19 mouse cellular contexts compared by ENCODE assay signal in the genomic region with DNA sequence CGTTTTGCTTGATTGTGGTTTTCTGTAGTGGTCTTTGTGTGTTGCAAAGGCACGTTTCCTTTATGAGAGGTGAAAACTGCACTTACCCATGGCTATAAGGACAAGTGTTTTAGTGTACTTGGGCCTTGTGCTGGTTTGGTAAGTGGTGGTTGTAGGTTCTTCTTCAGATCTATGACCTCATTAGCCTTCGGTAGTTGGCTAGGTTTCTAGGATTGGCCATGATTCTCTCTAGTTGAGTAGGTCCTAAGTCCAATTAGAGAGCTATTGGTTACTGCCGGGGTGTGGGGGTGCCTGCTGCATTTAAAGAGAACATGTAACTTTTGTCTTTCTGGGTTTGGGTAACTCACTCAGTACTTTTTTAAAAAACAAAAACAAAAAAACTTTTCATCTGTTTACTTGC.
"Had no signal": no experiment of that assay in that cellular context is flagged by ENCODE, and none has a peak within 500 bp of the region (broad histone marks: within the 10 kb centered on the region; RNA-seq: fewer than 3 reads in every experiment).

No protein-coding gene starts in this region.

- H3K4me1 ChIP-seq: midbrain, embryonic 10.5 days; midbrain, embryonic 12.5 days; neural tube, embryonic 15.5 days had no signal

- H3K27me3 ChIP-seq: midbrain, embryonic 12.5 days; neural tube, embryonic 13.5 days; neural tube, embryonic 15.5 days had no signal

- H3K9me3 ChIP-seq: midbrain, embryonic 10.5 days; midbrain, embryonic 12.5 days; neural tube, embryonic 15.5 days had no signal

- H3K4me2 ChIP-seq: lung, embryonic 14.5 days; midbrain, embryonic 12.5 days; neural tube, embryonic 13.5 days; neural tube, embryonic 15.5 days had no signal

- ATAC-seq: midbrain, embryonic 16.5 days had no signal

- H3K9ac ChIP-seq: lung, embryonic 14.5 days; midbrain, embryonic 12.5 days; neural tube, embryonic 13.5 days; neural tube, embryonic 15.5 days had no signal

- DNase-seq: lung, adult 18-20 months; lung, embryonic 14.5 days; lung, postnatal 10 days; lung, postnatal 4 days; midbrain, embryonic 14.5 days; retina, postnatal 1 day; right cerebral cortex, adult 18-20 months; right cerebral cortex, postnatal 25 days; right cerebral cortex, postnatal 4 days; spleen, adult 18-20 months; thymus, adult 18-20 months; thymus, postnatal 14 days; thymus, postnatal 36 days had no signal

- H3K4me3 ChIP-seq: midbrain, embryonic 10.5 days; midbrain, embryonic 12.5 days; myocyte; neural tube, embryonic 13.5 days; neural tube, embryonic 15.5 days had no signal

- H3K27ac ChIP-seq: midbrain, embryonic 10.5 days; midbrain, embryonic 12.5 days; neural tube, embryonic 13.5 days; neural tube, embryonic 15.5 days had no signal
